Mouse (Mus musculus) liver, postnatal 0 days (tissue): Measurements from ENCODE around the gene Rassf8.

Experiments used
- CTCF ChIP-seq: sonication (generic); IDR thresholded peaks from 2 replicates; pipeline ENCODE4 v1.5.1; 2016; ENCODE audit warnings: antibody characterized with exemption, low read depth
- EP300 ChIP-seq: IDR thresholded peaks from 2 replicates; pipeline ENCODE4 v1.6.1; 2016; ENCODE audit warnings: antibody characterized with exemption, low read depth, mild to moderate bottlenecking

DNA sequence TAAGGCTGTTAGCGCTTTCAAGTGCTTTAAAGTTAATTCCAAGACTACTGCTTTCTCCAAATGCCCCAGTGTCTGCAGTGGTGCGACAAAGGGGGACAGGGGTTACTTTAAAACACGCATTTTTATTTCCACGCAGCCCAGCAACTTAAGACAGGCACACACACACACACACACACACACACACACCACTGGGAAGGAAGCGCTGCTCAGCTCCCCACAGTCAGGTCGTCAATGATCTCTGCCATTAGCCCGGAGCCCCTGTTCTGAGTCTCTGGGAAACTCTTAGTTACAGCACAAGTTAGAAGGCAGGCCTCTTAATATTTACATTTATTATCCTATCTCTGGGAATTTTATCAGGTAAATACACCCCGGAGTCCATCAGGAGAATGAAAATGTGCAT is 117.6 kb downstream of the Rassf8 start:
- TF ChIP-seq CTCF (no peak), EP300 (no peak)
